Mouse (Mus musculus) T-helper 17 cell (primary cell): ENCODE measurements around the gene Brpf1.
"Not testable (repeated sequence)": the region's sequence is repeated elsewhere in the genome, so short reads cannot be mapped to it uniquely, and the experiment has no call there.

Experiments used
- in situ Hi-C, 2 experiments: fragments of 300-600 bp; cut with MboI, MseI; formaldehyde crosslinking; loops; 1 replicate in 1 of 2; 2 replicates in 1 of 2; pipeline ENCODE4 v1.15.1; 2025; ENCODE audit warnings: high pct_unique_total_duplicates in 2 of 2

Brpf1 gene

GRCm38 (mm10) chr6:113306322-113306985 lies 483 bp upstream of the Brpf1 start:
- in situ Hi-C loops: loop anchor here in 1 of 2 experiments (10.0 kb wide), 1 partner anchor 262 kb away; the partner anchor contains the start of gene Thumpd3

- in situ Hi-C loops: loop anchor here in 1 of 2 experiments (10.0 kb wide), 1 partner anchor 263 kb away; the partner anchor contains the start of gene Thumpd3
Observed at GRCm38 (mm10) chr6:113307481-113308121, 664 bp downstream of the Brpf1 start.

DNA sequence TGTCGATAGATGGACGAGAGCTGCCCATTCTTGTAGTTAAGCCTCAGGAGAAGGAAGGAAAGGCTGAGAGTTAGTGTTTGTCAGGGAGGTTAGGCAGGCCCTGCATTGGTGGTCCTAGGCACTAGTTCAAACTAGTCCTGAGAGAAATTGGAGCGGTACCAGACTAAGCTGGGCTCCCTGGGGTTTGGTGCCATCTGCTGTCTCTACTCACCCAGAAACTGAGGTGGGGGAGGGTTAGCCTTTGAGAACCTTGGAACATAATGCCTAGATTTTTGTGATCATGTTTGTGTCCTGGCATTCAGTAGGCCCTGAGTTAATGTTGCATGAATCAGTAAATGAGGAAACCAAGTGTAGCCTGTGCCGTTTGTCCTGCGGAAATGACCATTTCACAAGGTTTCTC lies 1.2 kb downstream of the Brpf1 start:
- in situ Hi-C loops: loop anchor here in 1 of 2 experiments (10.0 kb wide), 1 partner anchor 263 kb away; the partner anchor contains the start of gene Thumpd3

DNA sequence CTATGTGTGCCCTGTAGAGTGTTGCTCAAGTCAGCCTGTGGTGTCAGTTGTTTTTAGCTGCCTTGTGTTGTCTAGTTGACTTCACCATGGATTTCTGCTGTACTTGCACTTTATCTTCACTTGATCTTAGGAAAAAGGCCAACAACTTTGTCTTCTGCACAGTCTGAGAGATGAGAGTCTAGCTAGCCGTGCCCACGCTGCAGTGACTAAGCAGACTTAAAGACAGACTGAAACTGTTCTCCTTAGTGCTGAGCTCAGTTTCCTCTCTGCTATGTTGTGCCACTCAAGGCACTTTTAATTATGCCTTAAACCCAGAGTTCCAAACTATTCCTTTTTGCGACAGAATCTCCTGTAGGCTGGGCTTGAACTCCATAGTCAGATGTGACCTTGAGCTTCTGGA lies 9.0 kb downstream of the Brpf1 start:
- in situ Hi-C loops: loop anchor here (10.0 kb wide), 2 partner anchors 181 to 389 kb away; no protein-coding TSS in a partner anchor

DNA sequence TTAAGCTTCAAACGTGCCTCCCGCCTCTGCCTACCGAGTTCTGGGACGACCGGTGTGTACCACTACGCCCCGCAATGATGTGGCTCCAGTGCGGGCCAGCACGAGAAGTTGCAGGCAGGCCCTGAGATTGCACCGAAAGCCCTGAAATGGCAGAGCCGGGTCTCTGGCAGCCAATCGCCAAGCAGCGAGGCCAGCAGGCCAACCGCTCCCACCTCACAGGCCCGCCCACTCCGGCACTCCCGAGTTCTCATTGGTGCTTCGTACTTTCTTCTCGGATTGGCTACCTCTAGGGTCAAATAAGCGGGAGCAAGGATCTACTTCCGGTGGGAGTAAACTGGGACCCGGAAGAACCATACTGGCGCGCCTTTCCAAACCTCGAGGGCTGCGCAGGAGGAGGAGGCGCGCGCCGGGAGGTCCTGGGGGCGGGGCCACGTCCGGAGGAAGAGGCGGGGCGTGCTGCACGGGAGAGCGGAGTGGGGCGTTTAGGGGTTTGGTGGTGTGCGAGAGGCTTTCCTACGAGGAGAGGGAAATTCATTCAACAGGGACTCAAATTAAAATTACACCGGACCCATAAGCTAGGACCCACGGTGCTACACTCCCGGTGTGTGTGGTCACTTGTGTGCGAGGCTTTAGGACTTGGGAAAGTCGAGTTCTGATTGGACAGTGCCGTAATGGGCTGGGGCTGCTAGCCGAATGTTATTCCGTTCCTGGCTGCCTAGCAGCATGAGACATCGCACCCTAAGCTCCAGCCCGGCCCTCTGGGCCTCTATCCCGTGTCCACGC lies 19.8 kb downstream of the Brpf1 start, which contains the start of gene Ogg1:
Ogg1 (plus strand) TSS at position 440 of the 783 bp plus-strand sequence.
- in situ Hi-C loops: no loop called here

DNA sequence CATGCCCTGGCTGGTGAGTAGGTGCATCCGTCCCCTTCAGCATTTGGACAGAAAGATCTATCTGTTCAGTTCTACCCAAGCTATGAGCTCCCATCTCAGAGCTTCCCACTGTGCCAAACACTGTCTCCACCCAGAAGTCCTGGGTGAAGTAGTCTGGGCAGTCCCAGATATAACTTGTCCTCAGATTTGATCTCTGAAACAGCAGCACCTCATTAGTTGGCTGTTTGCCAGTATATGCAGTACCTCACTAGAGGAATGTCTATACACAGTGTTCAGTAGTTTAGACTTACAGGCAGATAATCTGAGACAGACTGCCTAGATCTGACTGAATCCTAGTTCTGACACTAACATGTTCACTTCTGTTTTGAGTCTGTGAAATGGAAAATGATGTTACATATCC lies 22.5 kb downstream of the Brpf1 start:
- in situ Hi-C loops: no loop called here

DNA sequence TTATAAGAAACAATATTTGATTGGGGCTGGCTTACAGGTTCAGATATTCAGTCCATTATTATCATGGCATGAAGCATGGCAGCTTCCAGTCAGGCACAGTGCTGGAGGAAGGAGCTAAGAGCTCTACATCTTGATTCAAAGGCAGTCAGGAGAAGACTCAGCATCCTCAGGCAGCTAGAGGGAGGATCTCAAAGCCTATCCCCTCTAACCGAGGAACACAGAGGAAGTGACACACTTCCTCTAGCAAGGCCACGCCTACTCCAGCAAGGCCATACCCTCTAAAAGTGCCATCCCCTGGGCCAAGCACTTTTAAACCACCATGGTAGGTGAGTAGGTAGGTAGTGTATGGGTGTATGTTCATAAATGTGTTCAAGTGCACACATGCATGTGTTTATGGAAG lies 23.6 kb downstream of the Brpf1 start:
- in situ Hi-C loops: no loop called here

GRCm38 (mm10) chr6:113331721-113332120 lies 24.8 kb downstream of the Brpf1 start:
- in situ Hi-C loops: no loop called here

DNA sequence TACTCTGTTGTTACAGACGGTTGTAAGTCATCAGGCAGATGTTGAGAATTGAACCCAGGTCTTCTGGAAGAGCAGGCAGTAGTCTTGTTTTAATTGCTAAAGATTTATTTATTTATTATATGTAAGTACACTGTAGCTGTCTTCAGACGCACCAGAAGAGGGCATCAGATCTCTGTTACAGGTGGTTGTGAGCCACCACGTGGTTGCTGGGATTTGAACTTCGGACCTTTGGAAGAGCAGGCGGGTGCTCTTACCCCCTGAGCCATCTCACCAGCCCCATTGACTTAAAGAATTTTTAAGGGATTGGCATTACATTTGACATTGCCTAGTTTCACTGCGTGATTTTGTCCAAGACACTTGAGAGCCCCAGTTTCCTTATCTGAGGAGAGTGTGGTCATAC lies 25.8 kb downstream of the Brpf1 start:
- in situ Hi-C loops: not testable (repeated sequence)

DNA sequence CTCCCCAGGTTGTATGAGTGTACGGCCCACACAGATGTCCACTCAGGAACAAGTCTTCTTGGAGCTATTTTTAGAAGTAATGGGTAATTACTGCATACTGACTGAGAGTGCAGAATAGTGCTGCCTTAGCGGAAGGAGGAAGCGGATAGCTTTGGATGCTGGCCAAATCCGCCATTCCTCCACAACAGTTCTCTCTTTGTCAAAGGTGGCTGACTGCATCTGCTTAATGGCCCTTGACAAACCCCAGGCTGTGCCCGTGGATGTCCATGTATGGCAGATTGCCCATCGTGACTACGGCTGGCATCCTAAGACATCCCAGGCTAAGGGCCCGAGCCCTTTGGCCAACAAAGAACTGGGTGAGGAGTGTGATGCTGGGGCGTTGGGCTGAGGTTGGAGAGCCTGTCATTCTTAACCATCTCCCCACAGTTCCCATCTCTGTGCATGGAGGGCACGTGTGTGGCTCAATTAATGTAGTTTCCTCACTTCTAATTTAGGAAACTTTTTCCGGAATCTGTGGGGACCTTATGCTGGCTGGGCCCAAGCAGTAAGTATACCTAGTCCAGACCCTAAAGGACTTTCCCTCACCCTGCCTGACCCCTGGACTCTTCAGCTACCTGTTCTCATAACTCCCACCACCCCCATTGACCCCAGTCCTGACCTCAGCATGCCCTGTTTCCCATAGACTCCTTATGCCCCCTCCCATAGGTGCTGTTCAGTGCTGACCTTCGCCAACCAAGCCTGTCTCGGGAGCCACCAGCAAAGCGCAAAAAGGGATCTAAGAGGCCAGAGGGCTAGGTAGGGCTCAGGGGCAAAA lies 26.4 kb downstream of the Brpf1 start:
- in situ Hi-C loops: no loop called here

DNA sequence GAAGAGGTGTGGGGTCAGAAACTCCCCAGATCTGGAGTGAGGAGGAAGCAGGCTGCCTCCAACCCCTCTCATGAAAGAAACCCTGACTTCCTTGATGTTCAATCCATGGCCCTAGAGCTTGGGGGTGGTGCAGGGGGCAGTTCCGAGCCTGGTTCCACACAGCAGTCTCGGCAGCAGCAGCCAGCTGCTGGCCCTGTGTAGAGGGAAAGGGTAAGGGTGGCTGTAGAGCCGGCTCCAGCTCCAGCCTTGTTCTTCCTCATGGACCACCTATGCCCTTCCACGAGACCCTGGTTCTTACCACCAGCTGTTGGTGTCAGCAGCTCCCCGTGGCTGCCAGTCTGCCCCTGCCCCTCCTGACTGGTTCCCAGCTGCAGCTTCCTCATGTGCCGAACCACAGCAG lies 27.3 kb downstream of the Brpf1 start:
- in situ Hi-C loops: no loop called here

DNA sequence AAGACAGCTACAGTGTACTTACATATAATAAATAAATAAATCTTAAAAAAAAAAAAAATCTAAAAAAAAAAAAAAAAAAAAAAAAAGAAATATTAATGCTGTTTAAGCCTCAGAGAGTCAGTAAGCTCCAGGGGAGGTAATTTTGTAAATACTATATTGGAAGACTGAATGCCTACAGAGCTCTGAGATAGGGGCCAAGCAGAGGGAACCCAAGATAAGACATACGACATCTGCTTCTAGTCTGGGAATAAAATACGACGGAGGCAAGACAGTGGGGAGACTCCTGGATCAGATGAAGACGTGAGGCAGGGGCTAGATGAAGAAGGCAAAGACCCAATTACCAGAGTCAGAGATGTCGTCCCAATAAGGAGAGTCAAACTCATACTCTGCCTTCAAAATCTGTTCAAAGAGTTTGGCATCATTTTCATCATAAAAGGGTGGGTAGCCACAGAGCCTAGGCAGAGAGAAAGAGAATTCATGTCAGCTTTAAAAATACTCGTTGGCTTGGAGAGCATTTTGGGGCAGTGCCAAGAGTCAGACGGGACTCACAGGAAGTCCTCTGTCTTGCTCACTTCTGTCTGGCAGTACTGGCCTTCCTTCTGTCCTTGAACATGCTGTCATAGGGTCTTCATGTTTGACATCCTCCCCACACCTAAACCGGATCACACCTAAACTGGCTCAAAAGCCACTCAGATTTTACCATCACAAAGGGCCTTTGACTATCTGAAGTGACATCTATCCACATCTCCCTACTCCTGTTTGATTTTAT lies 30.1 kb downstream of the Brpf1 start:
- in situ Hi-C loops: no loop called here

DNA sequence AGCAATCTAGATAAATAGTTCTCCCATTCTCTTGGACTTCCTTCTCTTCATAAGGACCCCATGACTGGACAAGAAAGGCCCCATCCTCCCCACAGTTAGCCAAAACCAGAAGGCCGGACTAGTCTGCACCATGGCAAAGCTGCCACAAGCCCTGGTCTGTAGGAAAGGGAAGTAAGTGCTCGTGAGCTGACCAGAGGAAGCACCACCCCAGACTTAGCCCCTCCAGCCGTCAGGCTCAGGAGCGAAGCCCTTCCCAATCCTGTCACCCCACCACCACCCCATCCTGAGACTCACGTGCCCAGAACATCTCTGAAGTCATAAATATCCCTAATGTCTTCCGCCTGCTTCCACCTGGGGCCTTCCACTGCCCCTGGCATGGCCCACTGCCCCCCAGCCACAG lies 34.6 kb downstream of the Brpf1 start:
- in situ Hi-C loops: no loop called here

DNA sequence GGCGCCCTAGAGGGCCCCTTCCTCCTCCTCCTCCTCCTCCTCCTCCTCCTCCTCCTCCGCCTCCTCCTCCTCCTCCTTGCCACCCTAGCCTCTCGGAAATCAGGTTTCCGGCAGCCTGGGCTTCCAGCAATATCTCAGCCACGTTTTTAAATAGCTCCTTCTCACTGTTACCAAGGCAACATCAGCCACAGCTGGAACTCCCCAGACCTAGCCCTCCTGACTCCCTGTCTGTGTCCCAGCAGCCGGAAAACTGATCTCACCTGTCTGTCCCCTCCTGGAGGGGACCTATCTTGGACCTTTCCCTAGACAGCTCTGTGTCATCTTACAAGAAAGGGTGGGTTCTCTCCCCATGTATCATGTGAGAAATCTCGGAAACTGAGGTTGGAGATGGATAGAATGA lies 35.4 kb downstream of the Brpf1 start:
- in situ Hi-C loops: no loop called here

- in situ Hi-C loops: no loop called here
Observed at GRCm38 (mm10) chr6:113343177-113344092, 36.5 kb downstream of the Brpf1 start, which contains the start of gene Camk1. TSS of gene Camk1 (minus strand) at chr6:113343984.

DNA sequence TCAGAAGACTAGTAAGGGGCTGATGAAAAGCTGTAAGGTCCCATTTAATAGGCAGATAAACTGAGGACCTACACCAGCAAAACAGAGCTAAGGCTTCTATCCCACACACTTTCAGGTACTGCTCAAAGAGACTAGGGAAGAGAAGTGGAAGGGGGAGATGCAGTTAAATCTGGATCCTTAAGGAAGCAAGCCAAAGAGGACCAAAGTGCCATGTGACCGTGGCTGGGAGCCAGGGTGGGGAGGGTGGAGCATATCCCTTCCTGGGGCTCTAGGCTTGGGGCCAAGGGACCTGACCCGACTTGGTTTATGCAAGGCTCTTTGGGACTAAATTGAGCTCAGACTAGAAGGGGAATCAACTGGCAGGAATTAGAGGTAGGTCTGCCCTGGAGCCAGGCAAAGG lies 37.4 kb downstream of the Brpf1 start:
- in situ Hi-C loops: no loop called here

- in situ Hi-C loops: no loop called here
Observed at GRCm38 (mm10) chr6:113346897-113347296, 40.0 kb downstream of the Brpf1 start.

DNA sequence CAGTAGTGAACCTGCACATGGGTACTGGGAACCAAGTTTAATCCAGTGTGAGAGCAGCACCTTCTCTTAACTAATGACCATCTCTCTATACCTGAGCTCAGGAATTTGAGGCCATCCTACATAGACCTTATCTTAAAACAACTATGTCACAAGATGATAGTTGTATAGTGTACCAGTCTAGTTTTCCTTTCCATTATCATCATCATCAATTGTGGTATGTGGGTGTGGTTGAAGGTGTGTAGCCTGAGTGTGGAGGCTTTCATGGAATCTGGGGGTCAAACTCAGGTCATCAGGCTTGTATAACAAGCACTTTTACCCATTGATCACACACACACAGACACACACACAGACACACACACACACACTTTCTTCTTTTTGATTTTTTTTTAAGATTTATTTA lies 43.6 kb downstream of the Brpf1 start:
- in situ Hi-C loops: no loop called here

DNA sequence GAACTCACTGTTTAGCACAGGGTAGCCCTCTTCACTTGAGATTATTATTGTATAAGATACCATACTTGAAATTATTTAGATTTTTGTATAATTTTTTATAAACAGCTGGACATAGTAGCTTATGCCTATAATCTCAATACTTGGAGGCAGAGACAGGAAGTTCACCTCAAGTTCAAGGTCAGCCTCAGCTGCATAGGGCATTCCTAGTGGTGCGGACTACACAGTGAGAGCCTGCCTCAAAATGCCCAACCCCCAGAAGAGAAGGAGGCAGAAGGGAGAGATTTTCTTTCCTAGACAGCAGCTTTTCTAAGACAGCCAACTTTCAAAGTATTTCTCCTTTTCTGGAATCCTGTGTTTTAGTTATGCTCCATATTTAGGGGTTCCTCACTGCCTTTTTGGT lies 44.2 kb downstream of the Brpf1 start:
- in situ Hi-C loops: no loop called here
